Mouse (Mus musculus): ENCODE results near the gene Lcn11. TPM values are rescaled to one million over a fixed set of nuclear protein-coding genes. Genes with fewer than 3 reads are reported as not detected.
"Not testable (repeated sequence)": the region's sequence is repeated elsewhere in the genome, so short reads cannot be mapped to it uniquely, and the experiment has no call there.

The Lcn11 gene
- total RNA-seq, 2 experiments from 2014 or later, result not detected

GRCm38 (mm10) chr2:25815748-25816147, 38.9 kb downstream of the Lcn11 start, which contains the start of gene Glt6d1:
Glt6d1 (minus strand) TSS chr2:25815848.
- ATAC-seq (replicated peaks; ENCODE audit: low FRiP score, poor library complexity, severe bottlenecking), result not testable (repeated sequence)

- no peak for ATAC-seq (replicated peaks; ENCODE audit: low FRiP score, poor library complexity, severe bottlenecking)
Observed at GRCm38 (mm10) chr2:25822806-25823205, 46.0 kb downstream of the Lcn11 start, which contains the start of gene Lcn9. Lcn9 (plus strand) TSS chr2:25823153.

GRCm38 (mm10) chr2:25824751-25825150, 47.9 kb downstream of the Lcn11 start:
- ATAC-seq (replicated peaks; ENCODE audit: low FRiP score, poor library complexity, severe bottlenecking), result no peak

DNA sequence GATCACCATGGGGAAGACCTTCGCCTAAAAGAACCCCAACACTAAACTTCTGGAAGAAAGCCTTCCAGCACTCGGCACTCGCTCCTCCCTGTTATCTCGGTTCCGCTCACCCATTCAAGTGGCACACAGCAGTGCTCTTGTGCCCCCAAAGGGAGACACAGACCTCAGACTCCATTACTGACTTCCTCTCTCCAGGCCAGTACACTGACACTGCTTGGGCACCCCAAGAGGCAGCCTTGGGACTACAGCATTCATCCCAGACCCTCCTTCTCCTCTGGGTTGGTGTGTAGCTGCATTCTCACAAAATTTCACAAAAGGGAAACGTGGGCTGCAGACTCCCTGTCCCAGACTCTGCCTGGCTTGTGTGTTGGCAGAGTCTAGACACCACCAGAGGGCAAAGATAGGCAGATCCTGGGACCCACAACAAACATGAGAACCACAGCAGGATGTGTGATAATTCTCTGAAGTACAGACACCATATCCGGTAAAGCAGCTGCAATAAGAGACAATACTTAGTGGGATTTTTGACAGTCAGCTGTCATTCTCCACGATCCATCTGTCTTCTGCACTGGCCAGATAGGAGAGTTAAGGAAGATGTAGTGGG, 51.6 kb downstream of the Lcn11 start:
- ATAC-seq (replicated peaks; ENCODE audit: low FRiP score, poor library complexity, severe bottlenecking), result no peak

Other genes with a start within 250 kb of the Lcn11 start
- 1.7 and 2.3 TPM in 2 replicates for gene Traf2, start 230.1 kb upstream of the Lcn11 start, total RNA-seq (2015; ENCODE audit: low replicate concordance)
- 4.2 and 4.3 TPM in 2 replicates for gene Traf2, start 230.1 kb upstream of the Lcn11 start, total RNA-seq (2017; ENCODE audit: low replicate concordance)
- 27.3 and 50.2 TPM in 2 replicates for gene Edf1, start 219.2 kb upstream of the Lcn11 start, total RNA-seq (2015; ENCODE audit: low replicate concordance)
- 32.2 and 32.9 TPM in 2 replicates for gene Edf1, start 219.2 kb upstream of the Lcn11 start, total RNA-seq (2017; ENCODE audit: low replicate concordance)
- 2.5 and 7.1 TPM in 2 replicates for gene Mamdc4, start 202.2 kb upstream of the Lcn11 start, total RNA-seq (2015; ENCODE audit: low replicate concordance)
- 4.3 and 4.5 TPM in 2 replicates for gene Mamdc4, start 202.2 kb upstream of the Lcn11 start, total RNA-seq (2017; ENCODE audit: low replicate concordance)
- 0.96 and 7.1 TPM in 2 replicates for gene Phpt1, start 201.8 kb upstream of the Lcn11 start, total RNA-seq (2015; ENCODE audit: low replicate concordance)
- 2.1 TPM in 1 of 2 replicates, not detected in the other for gene Phpt1, start 201.8 kb upstream of the Lcn11 start, total RNA-seq (2017; ENCODE audit: low replicate concordance)
- 0.63 TPM in 1 of 2 replicates, not detected in the other for gene Ajm1, start 195.3 kb upstream of the Lcn11 start, total RNA-seq (2015; ENCODE audit: low replicate concordance)
- not detected in 2 replicates for gene Ajm1, start 195.3 kb upstream of the Lcn11 start, total RNA-seq (2017; ENCODE audit: low replicate concordance)
- gene Rabl6, start 168.5 kb upstream of the Lcn11 start, total RNA-seq (2015; ENCODE audit: low replicate concordance), result 18.1 and 22.4 TPM in 2 replicates
- gene Rabl6, start 168.5 kb upstream of the Lcn11 start, total RNA-seq (2017; ENCODE audit: low replicate concordance), result 11.8 and 29.1 TPM in 2 replicates
- not detected in 2 replicates for gene Ccdc183, start 159.3 kb upstream of the Lcn11 start, total RNA-seq (2015; ENCODE audit: low replicate concordance)
- gene Ccdc183, start 159.3 kb upstream of the Lcn11 start, total RNA-seq (2017; ENCODE audit: low replicate concordance), result not detected in 2 replicates
- gene Tmem141, start 155.0 kb upstream of the Lcn11 start, total RNA-seq (2015; ENCODE audit: low replicate concordance), result 4.6 and 6.0 TPM in 2 replicates
- 2.2 and 9.4 TPM in 2 replicates for gene Tmem141, start 155.0 kb upstream of the Lcn11 start, total RNA-seq (2017; ENCODE audit: low replicate concordance)
- gene Fcna, start 149.0 kb upstream of the Lcn11 start, total RNA-seq (2015; ENCODE audit: low replicate concordance), result 20.5 and 47.1 TPM in 2 replicates
- 24.3 and 27.7 TPM in 2 replicates for gene Fcna, start 149.0 kb upstream of the Lcn11 start, total RNA-seq (2017; ENCODE audit: low replicate concordance)
- gene Lcn8, start 123.9 kb upstream of the Lcn11 start, total RNA-seq (2015; ENCODE audit: low replicate concordance), result not detected in 2 replicates
- not detected in 2 replicates for gene Lcn8, start 123.9 kb upstream of the Lcn11 start, total RNA-seq (2017; ENCODE audit: low replicate concordance)
- not detected in 2 replicates for gene Lcn5, start 119.1 kb upstream of the Lcn11 start, total RNA-seq (2015; ENCODE audit: low replicate concordance)
- gene Lcn5, start 119.1 kb upstream of the Lcn11 start, total RNA-seq (2017; ENCODE audit: low replicate concordance), result not detected in 2 replicates
- gene Lcn6, start 100.2 kb upstream of the Lcn11 start, total RNA-seq (2015; ENCODE audit: low replicate concordance), result not detected in 2 replicates
- gene Lcn6, start 100.2 kb upstream of the Lcn11 start, total RNA-seq (2017; ENCODE audit: low replicate concordance), result not detected in 2 replicates
- not detected in 2 replicates for gene Lcn10, start 94.3 kb upstream of the Lcn11 start, total RNA-seq (2015; ENCODE audit: low replicate concordance)
- gene Lcn10, start 94.3 kb upstream of the Lcn11 start, total RNA-seq (2017; ENCODE audit: low replicate concordance), result not detected in 2 replicates
- not detected in 2 replicates for gene Obp2a, start 77.0 kb upstream of the Lcn11 start, total RNA-seq (2015; ENCODE audit: low replicate concordance)
- not detected in 2 replicates for gene Obp2a, start 77.0 kb upstream of the Lcn11 start, total RNA-seq (2017; ENCODE audit: low replicate concordance)
- 1.5 and 2.3 TPM in 2 replicates for gene Bmyc, start 70.3 kb upstream of the Lcn11 start, total RNA-seq (2015; ENCODE audit: low replicate concordance)
- not detected in 2 replicates for gene Bmyc, start 70.3 kb upstream of the Lcn11 start, total RNA-seq (2017; ENCODE audit: low replicate concordance)
- gene Obp2b, start 40.0 kb upstream of the Lcn11 start, total RNA-seq (2015; ENCODE audit: low replicate concordance), result not detected in 2 replicates
- gene Obp2b, start 40.0 kb upstream of the Lcn11 start, total RNA-seq (2017; ENCODE audit: low replicate concordance), result not detected in 2 replicates
- gene Lcn3, start 11.4 kb upstream of the Lcn11 start, total RNA-seq (2015; ENCODE audit: low replicate concordance), result not detected in 2 replicates
- gene Lcn3, start 11.4 kb upstream of the Lcn11 start, total RNA-seq (2017; ENCODE audit: low replicate concordance), result not detected in 2 replicates
- gene Gm13539, start 5.2 kb downstream of the Lcn11 start, total RNA-seq (2015; ENCODE audit: low replicate concordance), result not detected in 2 replicates
- gene Gm13539, start 5.2 kb downstream of the Lcn11 start, total RNA-seq (2017; ENCODE audit: low replicate concordance), result not detected in 2 replicates
- gene Glt6d1, start 38.8 kb downstream of the Lcn11 start, total RNA-seq (2015; ENCODE audit: low replicate concordance), result not detected in 2 replicates
- not detected in 2 replicates for gene Glt6d1, start 38.8 kb downstream of the Lcn11 start, total RNA-seq (2017; ENCODE audit: low replicate concordance)
- gene Lcn9, start 46.1 kb downstream of the Lcn11 start, total RNA-seq (2015; ENCODE audit: low replicate concordance), result not detected in 2 replicates
- gene Lcn9, start 46.1 kb downstream of the Lcn11 start, total RNA-seq (2017; ENCODE audit: low replicate concordance), result not detected in 2 replicates
- not detected in 2 replicates for gene Sohlh1, start 70.2 kb downstream of the Lcn11 start, total RNA-seq (2015; ENCODE audit: low replicate concordance)
- gene Sohlh1, start 70.2 kb downstream of the Lcn11 start, total RNA-seq (2017; ENCODE audit: low replicate concordance), result not detected in 2 replicates
- not detected in 2 replicates for gene Kcnt1, start 86.7 kb downstream of the Lcn11 start, total RNA-seq (2015; ENCODE audit: low replicate concordance)
- not detected in 2 replicates for gene Kcnt1, start 86.7 kb downstream of the Lcn11 start, total RNA-seq (2017; ENCODE audit: low replicate concordance)
- 4.0 and 20.9 TPM in 2 replicates for gene Camsap1, start 206.3 kb downstream of the Lcn11 start, total RNA-seq (2015; ENCODE audit: low replicate concordance)
- gene Camsap1, start 206.3 kb downstream of the Lcn11 start, total RNA-seq (2017; ENCODE audit: low replicate concordance), result 10.7 and 19.5 TPM in 2 replicates
- gene Ubac1, start 244.7 kb downstream of the Lcn11 start, total RNA-seq (2015; ENCODE audit: low replicate concordance), result 531 and 563 TPM in 2 replicates
- gene Ubac1, start 244.7 kb downstream of the Lcn11 start, total RNA-seq (2017; ENCODE audit: low replicate concordance), result 630 and 869 TPM in 2 replicates